In the genomic region with DNA sequence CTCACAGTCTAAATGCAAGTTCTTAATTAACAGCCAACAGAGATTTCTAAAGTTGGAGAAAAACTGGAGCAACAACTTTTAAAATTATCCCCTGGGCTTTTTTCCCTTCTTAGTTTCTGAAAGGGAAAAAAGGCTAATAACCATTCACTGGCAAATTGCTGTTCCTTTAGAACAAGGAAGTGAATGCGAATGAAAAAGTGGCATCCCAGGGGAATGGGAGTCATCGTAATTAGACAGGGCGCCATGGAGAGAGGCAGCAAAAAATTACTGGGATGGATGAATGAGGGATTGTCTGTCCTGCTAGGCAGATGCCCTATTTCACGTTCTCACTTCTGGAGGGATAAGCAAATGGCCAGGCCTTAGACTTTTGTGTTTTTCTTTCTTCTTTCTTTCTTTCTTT, we compare ENCODE assay signal across 22 mouse cellular contexts.
DNase-seq lines count a peak whose midpoint lies in the region; ATAC-seq and TF ChIP-seq lines count a peak whose summit lies in the region.
"Had no signal": no experiment of that assay in that cellular context is flagged by ENCODE, and none has a peak within 500 bp of the region (broad histone marks: within the 10 kb centered on the region; RNA-seq: fewer than 3 reads in every experiment).

No protein-coding gene starts in this region.

- no peak for TF ChIP-seq CTCF in brain, embryonic 14.5 days (IDR thresholded peaks at IDR 0.05; ENCODE audit: borderline replicate concordance, extremely low read depth, insufficient read depth, insufficient read length)

- H3K27ac ChIP-seq in forebrain, embryonic 14.5 days (ENCODE audit: low read depth, low read length): no peak overlapping the region
- no peak overlapping the region for H3K27ac ChIP-seq in forebrain, embryonic 13.5 days
- no peak overlapping the region for H3K27ac ChIP-seq in midbrain, embryonic 14.5 days (replicated peaks; ENCODE audit: low read depth, low read length)
- H3K27ac ChIP-seq in midbrain, embryonic 11.5 days (ENCODE audit: low read depth, low read length): no peak overlapping the region
- H3K27ac ChIP-seq: embryonic facial prominence, embryonic 13.5 days; forebrain, embryonic 15.5 days; heart, adult 2 months; heart, embryonic 15.5 days; hindbrain, embryonic 13.5 days had no signal

- no peak for ATAC-seq in forebrain, embryonic 14.5 days
- no peak for ATAC-seq in forebrain, embryonic 13.5 days
- no peak for ATAC-seq in midbrain, embryonic 14.5 days (ENCODE audit: low FRiP score, low TSS enrichment)
- ATAC-seq in midbrain, embryonic 11.5 days (ENCODE audit: low FRiP score): no peak
- ATAC-seq: CD4-positive, CD25-positive, alpha-beta regulatory T cell, adult 4 months; forebrain, embryonic 15.5 days; intestine, embryonic 16.5 days had no signal

- peak; percentile 4 for DNase-seq in cerebellum, adult 9-10 months
- no peak for DNase-seq in cerebellum, postnatal 36 days
- peak; percentile 28 for DNase-seq in forebrain, embryonic 14.5 days (ENCODE audit: low spot score)
- DNase-seq in midbrain, embryonic 14.5 days: peak; percentile 18
- no peak for DNase-seq in midbrain, embryonic 11.5 days (ENCODE audit: low spot score, missing footprints)
- peak; percentile 48 for DNase-seq in brain, embryonic 14.5 days (ENCODE audit: low read depth)
- no peak for DNase-seq in ovary, postnatal 36 days (ENCODE audit: low spot score)
- DNase-seq: adrenal gland, postnatal 14 days; B cell, adult 2 months; cerebellum, adult 8-10 months; gastrocnemius, postnatal 14 days; heart, adult 2 months; heart, postnatal 14 days had no signal

- H3K9ac ChIP-seq in forebrain, embryonic 14.5 days (ENCODE audit: low read length): no peak overlapping the region
- H3K9ac ChIP-seq in forebrain, embryonic 13.5 days: no peak overlapping the region
- H3K9ac ChIP-seq in midbrain, embryonic 14.5 days (replicated peaks; ENCODE audit: low read length): no peak overlapping the region
- no peak overlapping the region for H3K9ac ChIP-seq in midbrain, embryonic 11.5 days (ENCODE audit: low read length)
- H3K9ac ChIP-seq: embryonic facial prominence, embryonic 13.5 days; forebrain, embryonic 15.5 days; heart, embryonic 15.5 days; hindbrain, embryonic 13.5 days had no signal

- H3K9me3 ChIP-seq in forebrain, embryonic 14.5 days (replicated peaks; ENCODE audit: control insufficient read depth, low read length): no peaks in the 10 kb centered on the region
- H3K9me3 ChIP-seq in forebrain, embryonic 13.5 days (replicated peaks): no peaks in the 10 kb centered on the region
- H3K9me3 ChIP-seq in midbrain, embryonic 14.5 days (ENCODE audit: control insufficient read depth, low read length): no peaks in the 10 kb centered on the region
- H3K9me3 ChIP-seq in midbrain, embryonic 11.5 days (ENCODE audit: control insufficient read depth, low read length): no peaks in the 10 kb centered on the region
- H3K9me3 ChIP-seq: embryonic facial prominence, embryonic 13.5 days; forebrain, embryonic 15.5 days; heart, embryonic 15.5 days; hindbrain, embryonic 13.5 days had no signal

- WGBS in forebrain, embryonic 14.5 days: 12% methylated on average over 4 of the region's 4 CpGs
- WGBS in forebrain, embryonic 13.5 days: 36% methylated on average over 4 of the region's 4 CpGs
- 62% methylated on average over 4 of the region's 4 CpGs for WGBS in midbrain, embryonic 14.5 days
- WGBS in midbrain, embryonic 11.5 days: 73% methylated on average over 4 of the region's 4 CpGs

- H3K4me3 ChIP-seq in forebrain, embryonic 14.5 days (ENCODE audit: low read depth, low read length): no peak overlapping the region
- H3K4me3 ChIP-seq in forebrain, embryonic 13.5 days: no peak overlapping the region
- no peak overlapping the region for H3K4me3 ChIP-seq in midbrain, embryonic 14.5 days (replicated peaks; ENCODE audit: low read depth, low read length)
- no peak overlapping the region for H3K4me3 ChIP-seq in midbrain, embryonic 11.5 days (ENCODE audit: low read depth, low read length)
- H3K4me3 ChIP-seq: embryonic facial prominence, embryonic 13.5 days; forebrain, embryonic 15.5 days; heart, adult 2 months; heart, embryonic 15.5 days; hindbrain, embryonic 13.5 days had no signal

- H3K27me3 ChIP-seq in forebrain, embryonic 14.5 days (replicated peaks; ENCODE audit: control insufficient read depth, insufficient read depth, low read length): no peaks in the 10 kb centered on the region
- H3K27me3 ChIP-seq in forebrain, embryonic 13.5 days: no peaks in the 10 kb centered on the region
- no peaks in the 10 kb centered on the region for H3K27me3 ChIP-seq in midbrain, embryonic 14.5 days (ENCODE audit: control insufficient read depth, insufficient read depth, low read length)
- H3K27me3 ChIP-seq in midbrain, embryonic 11.5 days (ENCODE audit: control insufficient read depth, insufficient read depth, low read length): no peaks in the 10 kb centered on the region
- H3K27me3 ChIP-seq: embryonic facial prominence, embryonic 13.5 days; forebrain, embryonic 15.5 days; heart, embryonic 15.5 days; hindbrain, embryonic 13.5 days had no signal

- no peaks in the 10 kb centered on the region for H3K4me1 ChIP-seq in forebrain, embryonic 14.5 days (ENCODE audit: control insufficient read depth, insufficient read depth, low read length)
- no peaks in the 10 kb centered on the region for H3K4me1 ChIP-seq in forebrain, embryonic 13.5 days
- no peaks in the 10 kb centered on the region for H3K4me1 ChIP-seq in midbrain, embryonic 14.5 days (ENCODE audit: control insufficient read depth, insufficient read depth, low read length)
- H3K4me1 ChIP-seq in midbrain, embryonic 11.5 days (ENCODE audit: control insufficient read depth, insufficient read depth, low read length): no peaks in the 10 kb centered on the region
- H3K4me1 ChIP-seq: embryonic facial prominence, embryonic 13.5 days; forebrain, embryonic 15.5 days; heart, embryonic 15.5 days; hindbrain, embryonic 13.5 days had no signal

- no peaks in the 10 kb centered on the region for H3K36me3 ChIP-seq in forebrain, embryonic 14.5 days (ENCODE audit: control insufficient read depth, insufficient read depth, low read length)
- H3K36me3 ChIP-seq in forebrain, embryonic 13.5 days (ENCODE audit: poor library complexity, severe bottlenecking): no peaks in the 10 kb centered on the region
- no peaks in the 10 kb centered on the region for H3K36me3 ChIP-seq in midbrain, embryonic 14.5 days (ENCODE audit: control insufficient read depth, insufficient read depth, low read length)
- H3K36me3 ChIP-seq in midbrain, embryonic 11.5 days (ENCODE audit: control insufficient read depth, insufficient read depth, low read length): no peaks in the 10 kb centered on the region
- H3K36me3 ChIP-seq: embryonic facial prominence, embryonic 13.5 days; forebrain, embryonic 15.5 days; G1E; heart, embryonic 15.5 days; hindbrain, embryonic 13.5 days had no signal

- TF ChIP-seq POLR2A in brain, embryonic 14.5 days (IDR thresholded peaks at IDR 0.05; ENCODE audit: borderline replicate concordance, extremely low read depth, insufficient read depth, insufficient read length, poor library complexity, severe bottlenecking): no peak

- no peak overlapping the region for H3K4me2 ChIP-seq in forebrain, embryonic 14.5 days (ENCODE audit: low read length)
- no peak overlapping the region for H3K4me2 ChIP-seq in forebrain, embryonic 13.5 days
- H3K4me2 ChIP-seq in midbrain, embryonic 14.5 days (ENCODE audit: low read length): no peak overlapping the region
- H3K4me2 ChIP-seq in midbrain, embryonic 11.5 days: no peak overlapping the region
- H3K4me2 ChIP-seq: embryonic facial prominence, embryonic 13.5 days; forebrain, embryonic 15.5 days; heart, embryonic 11.5 days; heart, embryonic 15.5 days; hindbrain, embryonic 13.5 days had no signal

Comparison
In these comparisons a context has a peak if more than half of its experiments do, and no peak if none do; other contexts are left out.
1. DNase-seq: peak in cerebellum, adult 9-10 months (single experiment), forebrain, embryonic 14.5 days (single experiment), midbrain, embryonic 14.5 days (single experiment) and brain, embryonic 14.5 days (single experiment); none in cerebellum, postnatal 36 days (0 of 2), midbrain, embryonic 11.5 days (single experiment) and ovary, postnatal 36 days (single experiment).